Mouse (Mus musculus) MEL (cell line): ENCODE results near the gene Rbfox3. TPM values are rescaled to one million over a fixed set of nuclear protein-coding genes. Genes with fewer than 3 reads are reported as not detected.

Experiments
- DNase-seq: peaks from one replicate; pipeline ENCODE4 v3.0.0; 2011; ENCODE audit warnings: low read depth, low spot score
- H3K27ac ChIP-seq: 2 replicates; pipeline ENCODE4 v1.5.1; 2012; ENCODE audit warnings: low read depth, mild to moderate bottlenecking, control low read depth, low read length, moderate library complexity; ENCODE audit not compliant: control insufficient read depth
- H3K27me3 ChIP-seq, 2 experiments: fragments of 150-350 bp in 1 of 2; sonication (generic) in 1 of 2; 2 replicates each; pipeline ENCODE4 v1.6.1; 2012; ENCODE audit warnings: low read length in 2 of 2, mild to moderate bottlenecking in 2 of 2, improper control_type of control experiment in 1 of 2, moderate library complexity in 1 of 2; ENCODE audit not compliant: insufficient read depth in 2 of 2, control insufficient read depth in 1 of 2
- H3K36me3 ChIP-seq, 2 experiments: 2 replicates each; pipeline ENCODE4 v1.6.1; 2012 to 2014; ENCODE audit warnings: low read length in 2 of 2, improper control_type of control experiment in 1 of 2, inconsistent platforms in 1 of 2, mild to moderate bottlenecking in 1 of 2; ENCODE audit not compliant: insufficient read depth in 2 of 2, control insufficient read depth in 1 of 2
- H3K4me1 ChIP-seq, 2 experiments: fragments of 150-350 bp in 1 of 2; sonication (generic) in 1 of 2; 2 replicates each; pipeline ENCODE4 v1.6.1; 2012; ENCODE audit warnings: low read length in 2 of 2, improper control_type of control experiment in 1 of 2, mild to moderate bottlenecking in 1 of 2; ENCODE audit not compliant: insufficient read depth in 2 of 2, control insufficient read depth in 1 of 2
- H3K4me3 ChIP-seq, 2 experiments: fragments of 150-350 bp in 1 of 2; sonication (generic) in 1 of 2; 2 replicates each; pipeline ENCODE4 v1.5.1; 2012; ENCODE audit warnings: low read depth in 2 of 2, low read length in 2 of 2, mild to moderate bottlenecking in 2 of 2, moderate library complexity in 2 of 2, control low read depth in 1 of 2, improper control_type of control experiment in 1 of 2; ENCODE audit not compliant: control insufficient read depth in 1 of 2, insufficient read depth in 1 of 2
- H3K79me2 ChIP-seq: 2 replicates; pipeline ENCODE4 v1.6.1; 2012; ENCODE audit warnings: mild to moderate bottlenecking, low read length, moderate library complexity; ENCODE audit not compliant: control insufficient read depth, poor library complexity, insufficient read depth
- H3K9ac ChIP-seq: 2 replicates; pipeline ENCODE4 v1.6.1; 2012; ENCODE audit warnings: low read depth, mild to moderate bottlenecking, control low read depth, low read length, moderate library complexity; ENCODE audit not compliant: control insufficient read depth, poor library complexity, severe bottlenecking
- H3K9me3 ChIP-seq: fragments of 150-350 bp; sonication (generic); replicated peaks from 2 replicates; pipeline ENCODE4 v1.6.1; 2012; ENCODE audit warnings: mild to moderate bottlenecking, low read length, improper control_type of control experiment, moderate library complexity; ENCODE audit not compliant: insufficient read depth
- BHLHE40 ChIP-seq: IDR thresholded peaks from 2 replicates; pipeline ENCODE4 v1.6.1; 2012; ENCODE audit warnings: low read depth, mild to moderate bottlenecking, inconsistent platforms, low read length, improper control_type of control experiment, borderline replicate concordance
- CHD2 ChIP-seq: IDR thresholded peaks from 2 replicates; pipeline ENCODE4 v1.6.1; 2011; ENCODE audit warnings: low read length, improper control_type of control experiment
- CTCF ChIP-seq, 3 experiments: IDR thresholded peaks in 2 of 3; conservative IDR thresholded peaks in 1 of 3; 2 replicates each; pipeline ENCODE4 v1.5.1; 2011 to 2012; ENCODE audit warnings: low read length in 3 of 3, low read depth in 2 of 3, mild to moderate bottlenecking in 2 of 3, improper control_type of control experiment in 1 of 3, inconsistent platforms in 1 of 3, mixed read lengths in 1 of 3, moderate library complexity in 1 of 3; ENCODE audit not compliant: control insufficient read depth in 1 of 3, insufficient read depth in 1 of 3, poor library complexity in 1 of 3, severe bottlenecking in 1 of 3
- ELF1 ChIP-seq: IDR thresholded peaks from 2 replicates; pipeline ENCODE4 v1.6.1; 2014; ENCODE audit warnings: low read depth, mild to moderate bottlenecking, inconsistent platforms, low read length, improper control_type of control experiment, moderate library complexity
- ETS1 ChIP-seq: IDR thresholded peaks from 2 replicates; pipeline ENCODE4 v1.6.1; 2012; ENCODE audit warnings: low read depth, mild to moderate bottlenecking, inconsistent platforms, low read length, improper control_type of control experiment, moderate library complexity
- GATA1 ChIP-seq: IDR thresholded peaks from 2 replicates; pipeline ENCODE4 v1.6.1; 2011; ENCODE audit warnings: low read depth, low read length, improper control_type of control experiment
- JUND ChIP-seq: IDR thresholded peaks from 2 replicates; pipeline ENCODE4 v1.6.1; 2011; ENCODE audit warnings: low read depth, mild to moderate bottlenecking, improper control_type of control experiment, low read length
- MAFK ChIP-seq: IDR thresholded peaks from 2 replicates; pipeline ENCODE4 v1.6.1; 2011; ENCODE audit warnings: low read depth, mild to moderate bottlenecking, low read length, improper control_type of control experiment, borderline replicate concordance
- MAX ChIP-seq: IDR thresholded peaks from 2 replicates; pipeline ENCODE4 v1.6.1; 2011; ENCODE audit warnings: low read length, improper control_type of control experiment
- MAZ ChIP-seq: IDR thresholded peaks from 2 replicates; pipeline ENCODE4 v1.6.1; 2012; ENCODE audit warnings: low read depth, mild to moderate bottlenecking, inconsistent platforms, low read length, improper control_type of control experiment
- MEF2A ChIP-seq: IDR thresholded peaks from 2 replicates; pipeline ENCODE4 v1.6.1; 2014; ENCODE audit warnings: low read depth, mild to moderate bottlenecking, inconsistent platforms, low read length, improper control_type of control experiment; ENCODE audit not compliant: poor library complexity, insufficient replicate concordance, severe bottlenecking; ENCODE audit errors: extremely low read depth
- MYC ChIP-seq: IDR thresholded peaks from 2 replicates; pipeline ENCODE4 v1.6.1; 2011; ENCODE audit warnings: low read depth, mild to moderate bottlenecking, low read length, improper control_type of control experiment, moderate library complexity
- NRF1 ChIP-seq: IDR thresholded peaks from 2 replicates; pipeline ENCODE4 v1.6.1; 2014; ENCODE audit warnings: low read depth, mild to moderate bottlenecking, inconsistent platforms, low read length, improper control_type of control experiment, moderate library complexity; ENCODE audit not compliant: poor library complexity, insufficient read depth, severe bottlenecking
- RAD21 ChIP-seq: IDR thresholded peaks from 2 replicates; pipeline ENCODE4 v1.6.1; 2011; ENCODE audit warnings: mild to moderate bottlenecking, low read depth, low read length, improper control_type of control experiment
- RCOR1 ChIP-seq: IDR thresholded peaks from 2 replicates; pipeline ENCODE4 v1.6.1; 2012; ENCODE audit warnings: low read depth, mild to moderate bottlenecking, inconsistent platforms, low read length, improper control_type of control experiment
- SMC3 ChIP-seq: IDR thresholded peaks from 2 replicates; pipeline ENCODE4 v1.6.1; 2011; ENCODE audit warnings: low read depth, low read length, improper control_type of control experiment
- TAL1 ChIP-seq: IDR thresholded peaks from 2 replicates; pipeline ENCODE4 v1.6.1; 2012; ENCODE audit warnings: mild to moderate bottlenecking, inconsistent platforms, low read length, moderate library complexity, mixed read lengths
- USF1 ChIP-seq: IDR thresholded peaks from 2 replicates; pipeline ENCODE4 v1.6.1; 2014; ENCODE audit warnings: low read depth, mild to moderate bottlenecking, inconsistent platforms, low read length, improper control_type of control experiment, moderate library complexity
- USF2 ChIP-seq, 2 experiments: IDR thresholded peaks; 2 replicates each; pipeline ENCODE4 v1.6.1; 2011 to 2012; ENCODE audit warnings: improper control_type of control experiment in 2 of 2, low read length in 2 of 2, borderline replicate concordance in 1 of 2, inconsistent platforms in 1 of 2, low read depth in 1 of 2, mild to moderate bottlenecking in 1 of 2; ENCODE audit not compliant: insufficient read depth in 1 of 2
- ZC3H11A ChIP-seq: IDR thresholded peaks from 2 replicates; pipeline ENCODE4 v1.6.1; 2012; ENCODE audit warnings: low read depth, mild to moderate bottlenecking, inconsistent platforms, low read length, improper control_type of control experiment
- ZKSCAN1 ChIP-seq: IDR thresholded peaks from 2 replicates; pipeline ENCODE4 v1.6.1; 2012; ENCODE audit warnings: low read depth, mild to moderate bottlenecking, inconsistent platforms, low read length, improper control_type of control experiment, moderate library complexity
- polyA plus RNA-seq, 2 experiments: library from polyadenylated mRNA; stranded (reverse) in 1 of 2; unstranded in 1 of 2; fragments of >175 nt in 1 of 2; fragments of >200 nt in 1 of 2; gene quantifications; 2 replicates each; pipeline versions ENCODE4 v1.2.1 to v1.2.4; 2012; ENCODE audit warnings: low replicate concordance in 2 of 2, low read depth in 1 of 2; ENCODE audit not compliant: insufficient read length in 2 of 2, insufficient read depth in 1 of 2, missing spikeins in 1 of 2
- total RNA-seq: library from RNA; depleted of rRNA; stranded (reverse); fragments of 300-350 nt; gene quantifications from 2 replicates; pipeline ENCODE4 v1.2.3, GENCODE M21; 2012

Rbfox3 gene
- total and polyA plus RNA-seq, 3 experiments, result not detected

- Histone ChIP-seq H3K36me3 (no peaks in the 10 kb centered on the region), H3K4me3 (no peak overlapping the region), H3K27me3 (no peaks in the 10 kb centered on the region), H3K4me1 (no peaks in the 10 kb centered on the region), H3K9me3 (no peaks in the 10 kb centered on the region), H3K9ac (no peak overlapping the region), H3K79me2 (no peaks in the 10 kb centered on the region), H3K27ac (no peak overlapping the region)
- DNase-seq, result peak; percentile 65
- peak; percentile 60 to 81 (median 74) for TF ChIP-seq CTCF (IDR thresholded peaks at IDR 0.05 in 2 of 3, conservative IDR thresholded peaks at IDR 0.05 in 1 of 3; ENCODE audit: control insufficient read depth in 1 of 3, insufficient read depth in 1 of 3, low read depth in 2 of 3, low read length in 3 of 3, poor library complexity in 1 of 3, severe bottlenecking in 1 of 3)
- TF ChIP-seq ZC3H11A, result peak; percentile 43
- peak; percentile 71 for TF ChIP-seq RAD21
- TF ChIP-seq MEF2A, result no peak
- no peak for TF ChIP-seq CHD2
- no peak for TF ChIP-seq MAFK
- no peak for TF ChIP-seq ELF1
- TF ChIP-seq SMC3, result peak; percentile 65
- TF ChIP-seq MAZ, result no peak
- TF ChIP-seq MAX, result no peak
- no peak for TF ChIP-seq ZKSCAN1
- TF ChIP-seq RCOR1, result no peak
- TF ChIP-seq NRF1, result no peak
- no peak for TF ChIP-seq MYC
- no peak for TF ChIP-seq ETS1
- TF ChIP-seq TAL1, result no peak
- no peak for TF ChIP-seq GATA1
Measured at GRCm38 (mm10) chr11:118740001-118740400, 171.4 kb downstream of the Rbfox3 start.

DNA sequence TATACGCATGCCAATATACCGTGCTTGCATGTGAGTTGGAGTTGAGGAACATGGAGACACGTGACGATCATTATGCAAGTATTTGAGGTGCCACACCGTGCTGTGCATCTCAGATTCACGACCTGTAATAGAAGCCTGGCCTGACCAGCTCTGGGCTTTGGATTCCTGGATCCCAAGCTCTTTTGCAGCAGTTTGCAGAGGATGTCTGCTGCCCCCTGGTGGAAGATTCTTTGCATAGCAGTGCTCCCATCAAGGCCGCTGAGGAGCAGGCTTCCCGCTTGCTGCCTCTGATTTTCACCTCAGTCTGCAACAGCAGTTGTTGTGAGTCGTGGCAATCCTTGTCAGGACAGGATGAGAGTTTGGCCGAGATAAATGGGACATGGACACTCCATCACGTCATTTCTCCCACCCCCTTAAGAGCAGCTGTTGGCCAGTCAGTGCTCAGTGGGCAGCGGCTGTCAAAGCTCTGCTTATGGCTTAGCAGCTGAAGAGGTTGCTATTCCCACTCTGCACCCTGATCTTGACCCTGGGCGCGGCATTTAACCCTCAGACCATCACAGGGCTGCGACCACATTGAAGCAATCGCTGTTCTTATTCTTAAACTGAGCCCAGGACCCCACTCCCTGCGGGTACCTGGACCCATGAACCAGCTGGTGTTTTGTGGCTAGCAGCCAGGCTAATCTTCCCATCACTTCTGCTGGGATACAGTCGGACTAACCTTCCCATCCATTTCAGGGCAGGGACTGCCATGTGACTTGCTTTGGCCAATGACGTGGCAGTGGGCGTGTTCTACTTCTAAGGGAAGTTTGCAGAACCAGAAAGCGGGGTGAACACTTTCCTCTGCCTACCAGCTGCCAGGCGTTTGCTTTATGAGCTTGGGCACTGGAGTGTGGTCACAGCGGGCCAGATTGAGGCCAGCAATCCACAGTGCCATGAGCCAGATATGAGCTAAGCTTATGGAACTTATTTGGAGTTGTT is 172.3 kb downstream of the Rbfox3 start:
- H3K9me3 ChIP-seq, result no peaks in the 10 kb centered on the region

More for the DNA sequence above, 172.3 kb downstream of the Rbfox3 start:
- TF ChIP-seq RAD21 (peak; percentile 57), ZC3H11A (0 out of 2 replicates have a peak, but pooled peaks have one; percentile 20), ZKSCAN1 (no peak), USF1 (peak; percentile 79), CTCF (IDR thresholded peaks at IDR 0.05 in 2 of 3, conservative IDR thresholded peaks at IDR 0.05 in 1 of 3; ENCODE audit: control insufficient read depth in 1 of 3, insufficient read depth in 1 of 3, low read depth in 2 of 3, low read length in 3 of 3, poor library complexity in 1 of 3, severe bottlenecking in 1 of 3) (peak; percentile 72 to 88 (median 86)), JUND (no peak), SMC3 (peak; percentile 60), USF2 (IDR thresholded peaks at IDR 0.05; ENCODE audit: borderline replicate concordance in 1 of 2, insufficient read depth in 1 of 2, low read depth in 1 of 2, low read length in 2 of 2) (0 out of 4 replicates have a peak, but pooled peaks of 1 of the 2 experiments have one; percentile 49), MAFK (no peak), BHLHE40 (no peak)
- Histone ChIP-seq H3K9ac (no peak overlapping the region), H3K27ac (no peak overlapping the region), H3K4me3 (no peak overlapping the region), H3K36me3 (no peaks in the 10 kb centered on the region), H3K4me1 (no peaks in the 10 kb centered on the region), H3K79me2 (no peaks in the 10 kb centered on the region), H3K27me3 (no peaks in the 10 kb centered on the region)
- peak; percentile 67 for DNase-seq
